Mouse (Mus musculus) heart, embryonic 11.5 days (tissue): ENCODE data around the gene Hist1h3g. TPM values are rescaled to one million over a fixed set of nuclear protein-coding genes. Genes with fewer than 3 reads are reported as not detected.

Experiments used
- ATAC-seq: fragments of 200-750 bp; cut with Nextera tagmentation; replicated peaks from 2 replicates; pipeline ENCODE4 v1.8.0; 2017; ENCODE audit warnings: moderate library complexity; ENCODE audit not compliant: insufficient number of reproducible peaks, low FRiP score, low TSS enrichment
- H3K27ac ChIP-seq: fragments of 300-500 bp; sonication (generic); 2 replicates; pipeline ENCODE4 v1.5.1; 2014; ENCODE audit warnings: mild to moderate bottlenecking, low read depth, low read length
- H3K27me3 ChIP-seq: fragments of 300-500 bp; sonication (generic); 2 replicates; pipeline ENCODE4 v1.6.1; 2014; ENCODE audit warnings: mild to moderate bottlenecking, low read length, mixed read lengths; ENCODE audit not compliant: control insufficient read depth, insufficient read depth
- H3K36me3 ChIP-seq: fragments of 300-500 bp; sonication (generic); 2 replicates; pipeline ENCODE4 v1.6.1; 2014; ENCODE audit warnings: mild to moderate bottlenecking, low read length, moderate library complexity, mixed read lengths; ENCODE audit not compliant: control insufficient read depth, insufficient read depth
- H3K4me1 ChIP-seq: fragments of 300-500 bp; sonication (generic); 2 replicates; pipeline ENCODE4 v1.6.1; 2014; ENCODE audit warnings: low read length; ENCODE audit not compliant: control insufficient read depth, insufficient read depth
- H3K4me2 ChIP-seq: fragments of 300-500 bp; sonication (generic); 2 replicates; pipeline ENCODE4 v1.6.1; 2014; ENCODE audit warnings: mild to moderate bottlenecking, moderate library complexity
- H3K4me3 ChIP-seq: fragments of 300-500 bp; sonication (generic); 2 replicates; pipeline ENCODE4 v1.5.1; 2014; ENCODE audit warnings: low read depth, low read length
- H3K9ac ChIP-seq: fragments of 300-500 bp; sonication (generic); 2 replicates; pipeline ENCODE4 v1.6.1; 2014; ENCODE audit warnings: mild to moderate bottlenecking, low read depth, low read length, moderate library complexity
- H3K9me3 ChIP-seq: fragments of 300-500 bp; sonication (generic); replicated peaks from 2 replicates; pipeline ENCODE4 v1.6.1; 2016; ENCODE audit warnings: low read length; ENCODE audit not compliant: control insufficient read depth
- WGBS: fragments of 180-500 bp; shearing (Covaris S2); extraction: QIAGEN DNeasy Blood & Tissue Kit; methylation state at CpG from one replicate; pipeline ENCODE4 v1.1.7; 2014; ENCODE audit not compliant: insufficient replicate concordance; 5-methylcytosine and 5-hydroxymethylcytosine counted together
- polyA plus RNA-seq: library from polyadenylated mRNA; unstranded; fragments of >200 nt; fragmentation: Nextera tagmentation; extraction: Ambion mirVana; gene quantifications from 2 replicates; pipeline ENCODE4 v1.2.1, GENCODE M21; 2014

Hist1h3g gene
- polyA plus RNA-seq, 1 experiment from 2014 or later, result 3.1 TPM

DNA sequence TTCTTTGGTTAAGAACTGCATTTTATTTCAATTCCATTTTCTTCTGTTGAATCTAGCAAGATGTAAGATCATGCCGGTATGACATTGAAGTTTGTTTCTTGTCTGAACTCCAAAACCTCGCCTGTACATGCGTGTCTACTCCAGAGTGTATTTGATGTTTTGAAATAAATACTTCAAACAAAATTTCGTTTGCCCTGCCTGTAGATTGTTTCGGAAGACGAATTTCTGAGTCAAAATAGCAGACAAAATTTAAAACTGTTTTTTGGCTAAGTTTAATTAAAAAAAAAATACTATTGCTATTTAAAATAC, 17.0 kb upstream of the Hist1h3g start:
- no peaks in the 10 kb centered on the region for H3K4me1 ChIP-seq
- peak overlapping the region; percentile 91 for H3K4me2 ChIP-seq
- no peaks in the 10 kb centered on the region for H3K27me3 ChIP-seq
- WGBS, result under 1% methylated on average over 6 of the region's 6 CpGs
- peak overlapping the region; percentile 47 for H3K4me3 ChIP-seq
- no peak for ATAC-seq
- H3K36me3 ChIP-seq, result no peaks in the 10 kb centered on the region
- H3K9ac ChIP-seq, result peak overlapping the region; percentile 61
- H3K27ac ChIP-seq, result no peak overlapping the region
- H3K9me3 ChIP-seq, result no peaks in the 10 kb centered on the region

GRCm38 (mm10) chr13:23518885-23519284, 16.3 kb upstream of the Hist1h3g start:
- H3K4me1 ChIP-seq, result no peaks in the 10 kb centered on the region
- no peak overlapping the region for H3K9ac ChIP-seq
- WGBS, result 0% methylated on average over 6 of the region's 6 CpGs
- no peaks in the 10 kb centered on the region for H3K36me3 ChIP-seq
- peak overlapping the region; percentile 68 for H3K4me2 ChIP-seq
- H3K9me3 ChIP-seq, result no peaks in the 10 kb centered on the region
- no peaks in the 10 kb centered on the region for H3K27me3 ChIP-seq
- H3K27ac ChIP-seq, result 0 out of 2 replicates have a peak overlapping the region, but pooled peaks have one; percentile 41
- peak overlapping the region; percentile 47 for H3K4me3 ChIP-seq
- ATAC-seq, result peak; percentile 71

- Histone ChIP-seq H3K9ac (no peak overlapping the region), H3K9me3 (no peaks in the 10 kb centered on the region), H3K36me3 (no peaks in the 10 kb centered on the region), H3K4me3 (peak overlapping the region; percentile 47), H3K4me1 (no peaks in the 10 kb centered on the region), H3K27me3 (no peaks in the 10 kb centered on the region), H3K27ac (0 out of 2 replicates have a peak overlapping the region, but pooled peaks have one; percentile 41), H3K4me2 (peak overlapping the region; percentile 68)
- under 1% methylated on average over 10 of the region's 10 CpGs for WGBS
- peak; percentile 59 for ATAC-seq
Observed at GRCm38 (mm10) chr13:23519416-23519815, 15.8 kb upstream of the Hist1h3g start.

GRCm38 (mm10) chr13:23521703-23522102, 13.5 kb upstream of the Hist1h3g start:
- peak overlapping the region; percentile 16; the same call in 1 of the 2 replicates for H3K4me3 ChIP-seq
- no peak for ATAC-seq

DNA sequence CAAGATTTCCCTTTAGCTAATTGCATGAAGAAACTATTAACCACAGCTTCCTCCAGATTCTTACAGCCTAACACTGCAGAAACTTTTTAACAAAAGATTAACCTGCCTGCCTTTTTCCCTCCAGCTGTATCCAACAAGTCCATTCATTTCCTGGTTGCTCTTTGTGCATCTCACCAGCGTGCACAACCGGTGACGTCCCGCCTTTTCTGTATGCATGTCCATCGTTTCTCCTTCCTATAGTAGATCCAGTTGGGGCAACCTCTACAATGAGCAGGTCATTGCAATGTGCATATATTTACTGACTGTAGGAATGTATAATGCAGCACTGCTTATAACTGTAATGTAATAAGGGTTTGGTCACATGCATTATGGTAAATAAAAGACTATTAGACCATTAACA, 11.2 kb upstream of the Hist1h3g start:
- WGBS, result 47% methylated on average over 5 of the region's 5 CpGs
- H3K27ac ChIP-seq, result no peak overlapping the region

More at GRCm38 (mm10) chr13:23521703-23522102, 13.5 kb upstream of the Hist1h3g start:
- Histone ChIP-seq H3K9me3 (no peaks in the 10 kb centered on the region), H3K9ac (no peak overlapping the region), H3K4me1 (peaks cover 3% of the 10 kb centered on the region; the same call in 1 of the 2 replicates), H3K27ac (no peak overlapping the region), H3K36me3 (no peaks in the 10 kb centered on the region), H3K4me2 (peak overlapping the region; percentile 54), H3K27me3 (no peaks in the 10 kb centered on the region)
- 1% methylated on average over 14 of the region's 14 CpGs for WGBS

GRCm38 (mm10) chr13:23524654-23525053, 10.6 kb upstream of the Hist1h3g start:
- peaks cover 6% of the 10 kb centered on the region for H3K4me1 ChIP-seq
- no peak for ATAC-seq
- H3K9ac ChIP-seq, result no peak overlapping the region
- no peak overlapping the region for H3K4me3 ChIP-seq
- 12% methylated on average over 5 of the region's 5 CpGs for WGBS
- H3K9me3 ChIP-seq, result no peaks in the 10 kb centered on the region
- H3K4me2 ChIP-seq, result peak overlapping the region; percentile 37
- H3K36me3 ChIP-seq, result no peaks in the 10 kb centered on the region
- no peaks in the 10 kb centered on the region for H3K27me3 ChIP-seq
- H3K27ac ChIP-seq, result no peak overlapping the region

More for the DNA sequence above, 11.2 kb upstream of the Hist1h3g start:
- no peak overlapping the region for H3K9ac ChIP-seq
- H3K4me3 ChIP-seq, result no peak overlapping the region
- no peaks in the 10 kb centered on the region for H3K9me3 ChIP-seq
- no peaks in the 10 kb centered on the region for H3K36me3 ChIP-seq
- H3K27me3 ChIP-seq, result no peaks in the 10 kb centered on the region
- no peak for ATAC-seq
- H3K4me2 ChIP-seq, result no peak overlapping the region
- peaks cover 4% of the 10 kb centered on the region for H3K4me1 ChIP-seq

GRCm38 (mm10) chr13:23525901-23526300, 9.3 kb upstream of the Hist1h3g start:
- peak overlapping the region; percentile 68 for H3K4me2 ChIP-seq
- no peak overlapping the region for H3K27ac ChIP-seq
- peak overlapping the region; percentile 61 for H3K9ac ChIP-seq
- peak overlapping the region; percentile 56 for H3K4me3 ChIP-seq
- H3K9me3 ChIP-seq, result no peaks in the 10 kb centered on the region
- no peak for ATAC-seq
- H3K36me3 ChIP-seq, result no peaks in the 10 kb centered on the region
- peaks cover 6% of the 10 kb centered on the region for H3K4me1 ChIP-seq
- no peaks in the 10 kb centered on the region for H3K27me3 ChIP-seq
- WGBS, result under 1% methylated on average over 10 of the region's 10 CpGs

DNA sequence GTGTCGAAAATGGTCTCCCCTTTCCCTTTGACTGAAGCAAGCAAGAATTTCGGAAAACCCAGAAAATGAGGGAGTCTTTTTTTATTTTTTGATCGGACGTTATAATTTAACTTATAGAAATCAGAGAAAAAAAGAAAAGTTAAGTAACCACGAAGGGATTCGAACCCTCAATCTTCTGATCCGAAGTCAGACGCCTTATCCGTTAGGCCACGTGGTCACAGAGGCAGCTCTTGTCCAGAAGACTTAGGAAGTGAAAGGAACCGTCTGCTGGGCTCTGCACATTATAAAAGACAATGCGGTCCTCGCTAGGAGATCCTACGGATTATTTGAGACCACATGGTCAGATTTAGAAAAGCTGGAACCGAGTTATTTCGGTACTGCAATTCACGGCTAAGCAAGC, 8.9 kb upstream of the Hist1h3g start:
- H3K27ac ChIP-seq, result no peak overlapping the region
- no peaks in the 10 kb centered on the region for H3K27me3 ChIP-seq
- peak overlapping the region; percentile 61 for H3K9ac ChIP-seq
- ATAC-seq, result 0 out of 2 replicates have a peak, but pooled peaks have one; percentile 31
- WGBS, result under 1% methylated on average over 17 of the region's 17 CpGs
- H3K4me2 ChIP-seq, result peak overlapping the region; percentile 68
- no peaks in the 10 kb centered on the region for H3K36me3 ChIP-seq
- peaks cover 6% of the 10 kb centered on the region for H3K4me1 ChIP-seq
- H3K4me3 ChIP-seq, result peak overlapping the region; percentile 56
- H3K9me3 ChIP-seq, result no peaks in the 10 kb centered on the region

GRCm38 (mm10) chr13:23529005-23529404, 6.2 kb upstream of the Hist1h3g start:
- no peak overlapping the region for H3K4me3 ChIP-seq
- ATAC-seq, result no peak
- no peak overlapping the region for H3K27ac ChIP-seq
- no peaks in the 10 kb centered on the region for H3K27me3 ChIP-seq
- no peaks in the 10 kb centered on the region for H3K36me3 ChIP-seq
- H3K4me1 ChIP-seq, result peaks cover 12% of the 10 kb centered on the region
- no peak overlapping the region for H3K9ac ChIP-seq
- no peaks in the 10 kb centered on the region for H3K9me3 ChIP-seq
- 84% methylated on average over 5 of the region's 5 CpGs for WGBS
- peak overlapping the region; percentile 33; the same call in 1 of the 2 replicates for H3K4me2 ChIP-seq
